Mouse (Mus musculus) cortical plate, adult 2 months (tissue): ENCODE measurements around the gene Slit3.

ENCODE experiments used
- CTCF ChIP-seq: fragments of 200-500 bp; IDR thresholded peaks from 2 replicates; pipeline ENCODE4 v1.5.1; 2011; ENCODE audit warnings: mild to moderate bottlenecking, control low read depth, low read length; ENCODE audit not compliant: insufficient read depth; ENCODE audit errors: extremely low read depth
- POLR2A ChIP-seq: fragments of 200-500 bp; IDR thresholded peaks from 2 replicates; pipeline ENCODE4 v1.6.1; 2011; ENCODE audit warnings: mild to moderate bottlenecking, low read length, control low read depth; ENCODE audit not compliant: insufficient read depth; ENCODE audit errors: extremely low read depth

DNA sequence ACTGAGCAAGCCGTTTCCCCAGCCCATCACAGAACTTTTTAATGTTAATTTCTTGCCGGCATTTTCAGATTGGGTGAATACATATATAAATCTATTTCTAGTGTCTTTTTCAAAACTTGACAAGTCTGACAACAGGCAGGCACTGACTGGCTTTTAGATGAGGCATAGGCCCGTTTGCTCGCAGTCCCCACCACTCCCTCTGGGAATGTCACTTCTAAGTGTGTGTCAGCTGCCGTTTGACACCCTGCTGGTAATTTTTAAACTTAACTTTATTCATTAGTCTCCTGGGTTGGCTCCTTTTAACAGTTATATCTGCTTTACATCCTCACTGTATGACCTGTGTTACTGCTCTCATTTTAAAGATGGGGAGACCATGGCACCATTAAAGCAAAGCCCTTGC lies 21.2 kb downstream of the Slit3 start:
- TF ChIP-seq POLR2A: no peak
- no peak for TF ChIP-seq CTCF
